Mouse (Mus musculus) testis, postnatal 14 days (tissue): Measurements from ENCODE around the gene Tssk4.

Source experiments
- DNase-seq: peaks from one replicate; pipeline ENCODE4 v3.0.0; 2021; ENCODE audit warnings: low spot score

The Tssk4 gene

DNA sequence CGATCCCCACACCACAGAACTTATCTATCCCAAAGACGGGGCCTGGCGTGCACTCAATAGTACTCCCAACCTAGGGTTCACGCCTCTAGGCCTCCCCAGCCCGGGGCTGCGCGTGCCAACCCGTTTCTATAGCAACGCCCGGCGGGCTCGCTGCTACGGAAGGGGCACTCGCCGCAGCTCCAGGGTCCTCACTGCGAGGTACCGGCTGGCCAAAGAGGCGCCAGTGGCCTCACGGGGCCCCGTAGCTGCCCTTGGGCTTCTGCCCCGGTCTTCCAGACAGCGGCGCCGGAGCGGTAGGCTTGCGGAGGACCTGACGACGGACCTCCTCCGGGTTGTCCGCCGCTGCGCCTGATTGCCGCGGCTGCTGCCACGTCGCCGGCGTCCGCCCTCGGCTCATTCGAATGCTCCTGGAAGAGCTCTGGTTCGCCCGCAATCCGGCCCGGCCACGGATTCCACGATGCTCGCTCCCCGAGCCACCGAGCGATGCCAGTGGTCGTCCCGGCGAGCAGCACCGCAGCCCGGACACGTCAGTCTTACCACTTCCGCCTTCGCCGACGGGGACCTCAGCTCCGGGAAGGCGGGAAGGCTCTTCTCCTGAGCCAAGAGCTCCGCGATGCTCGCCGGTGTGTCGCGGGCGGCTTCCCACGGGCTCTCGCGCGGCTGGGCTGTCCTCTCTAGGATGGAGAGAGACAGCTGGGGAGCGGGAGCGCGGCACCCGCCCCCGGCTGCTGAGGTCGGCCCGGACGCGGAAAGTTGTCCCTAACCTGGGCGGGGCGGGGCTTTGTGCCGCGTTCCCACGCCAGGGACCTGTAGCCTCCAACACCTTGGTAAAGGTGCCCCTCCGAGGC, 6.7 kb upstream of the Tssk4 start, which contains the start of gene Tm9sf1:
TSS of gene Tm9sf1 (minus strand) at position 747 of the 848 bp plus-strand sequence.
- DNase-seq = peak; percentile 86

DNA sequence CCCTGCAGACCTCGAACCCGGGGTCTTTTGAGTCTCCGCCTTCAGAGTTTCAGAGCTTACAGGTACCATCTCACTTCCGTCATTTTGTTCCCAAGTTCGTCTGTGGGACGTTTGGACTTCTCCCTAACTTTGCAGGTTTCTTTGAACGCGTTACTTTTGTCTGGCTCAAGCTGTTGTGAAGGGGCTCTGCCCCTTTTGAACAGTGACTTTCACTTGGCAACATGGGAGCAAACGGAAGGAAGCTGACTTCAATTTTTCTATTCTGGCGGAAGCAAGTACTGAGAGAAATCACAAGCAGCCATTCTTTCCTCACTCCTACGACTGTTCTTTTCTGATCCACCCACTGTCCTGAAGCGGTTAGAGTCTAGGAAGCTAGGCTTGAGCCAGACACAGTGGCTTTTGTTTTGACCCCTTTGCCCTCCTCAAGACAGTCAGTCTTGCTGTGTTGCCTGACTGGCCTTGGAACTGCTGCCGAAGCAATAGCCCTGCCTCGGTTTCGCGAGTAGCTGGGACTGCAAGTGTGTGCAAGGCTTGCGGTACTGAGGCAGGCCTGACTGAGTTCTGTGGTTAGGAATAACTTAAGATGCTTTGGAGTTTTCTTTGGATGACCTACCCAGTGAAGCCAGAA, 5.6 kb upstream of the Tssk4 start:
- no peak for DNase-seq

DNA sequence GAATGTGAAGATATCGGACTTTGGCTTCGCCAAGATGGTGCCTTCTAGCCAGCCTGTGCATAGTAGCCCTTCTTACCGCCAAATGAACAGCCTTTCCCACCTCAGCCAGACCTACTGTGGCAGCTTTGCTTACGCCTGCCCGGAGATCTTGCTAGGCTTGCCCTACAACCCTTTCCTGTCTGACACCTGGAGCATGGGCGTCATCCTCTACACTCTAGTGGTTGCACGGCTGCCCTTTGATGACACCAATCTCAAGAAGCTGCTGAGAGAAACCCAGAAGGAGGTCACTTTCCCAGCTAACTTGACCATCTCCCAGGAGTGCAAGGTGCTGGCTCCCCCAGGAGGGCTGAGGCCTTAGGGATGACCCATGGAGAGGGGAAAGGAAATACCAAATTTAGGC, 1.5 kb downstream of the Tssk4 start:
- no peak for DNase-seq

DNA sequence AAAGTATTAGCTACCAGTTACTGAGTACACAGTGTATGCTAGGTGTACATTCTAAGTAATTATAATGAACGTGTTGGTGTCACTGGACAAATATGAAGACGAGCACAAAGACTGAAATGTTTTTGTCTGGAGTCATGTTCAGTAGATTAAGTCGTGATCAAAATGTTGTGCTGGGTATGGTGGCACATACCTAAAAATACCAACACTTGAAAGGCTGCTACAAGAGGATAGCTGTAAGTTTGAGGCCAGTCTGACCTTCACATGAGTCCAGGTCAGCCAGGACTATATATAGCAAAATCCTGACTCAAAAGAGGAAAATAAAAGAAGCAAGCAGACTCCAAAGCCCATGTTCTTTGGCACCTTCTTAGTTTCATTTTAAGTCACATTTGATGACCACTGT, 7.0 kb downstream of the Tssk4 start:
- no peak for DNase-seq

DNA sequence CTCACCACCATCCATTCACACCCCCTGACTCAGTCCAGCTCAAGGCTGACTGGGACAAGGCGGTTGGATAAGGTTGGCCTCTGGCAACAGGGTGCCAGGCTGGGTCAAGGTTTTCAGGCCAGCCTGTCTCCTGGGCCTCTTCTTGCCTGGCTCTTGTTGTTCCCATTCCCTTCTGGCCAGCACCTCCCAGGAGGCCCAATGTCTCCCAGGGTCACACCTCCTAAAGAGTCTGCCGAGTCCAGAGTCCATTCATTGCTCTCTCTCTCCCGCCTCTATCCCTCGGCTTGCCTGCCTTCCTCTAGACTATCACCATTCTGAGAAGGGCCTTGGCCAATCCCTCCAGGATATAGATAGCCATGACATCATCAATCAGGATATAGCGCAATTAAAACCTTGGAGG, 8.0 kb downstream of the Tssk4 start:
- DNase-seq = no peak

DNA sequence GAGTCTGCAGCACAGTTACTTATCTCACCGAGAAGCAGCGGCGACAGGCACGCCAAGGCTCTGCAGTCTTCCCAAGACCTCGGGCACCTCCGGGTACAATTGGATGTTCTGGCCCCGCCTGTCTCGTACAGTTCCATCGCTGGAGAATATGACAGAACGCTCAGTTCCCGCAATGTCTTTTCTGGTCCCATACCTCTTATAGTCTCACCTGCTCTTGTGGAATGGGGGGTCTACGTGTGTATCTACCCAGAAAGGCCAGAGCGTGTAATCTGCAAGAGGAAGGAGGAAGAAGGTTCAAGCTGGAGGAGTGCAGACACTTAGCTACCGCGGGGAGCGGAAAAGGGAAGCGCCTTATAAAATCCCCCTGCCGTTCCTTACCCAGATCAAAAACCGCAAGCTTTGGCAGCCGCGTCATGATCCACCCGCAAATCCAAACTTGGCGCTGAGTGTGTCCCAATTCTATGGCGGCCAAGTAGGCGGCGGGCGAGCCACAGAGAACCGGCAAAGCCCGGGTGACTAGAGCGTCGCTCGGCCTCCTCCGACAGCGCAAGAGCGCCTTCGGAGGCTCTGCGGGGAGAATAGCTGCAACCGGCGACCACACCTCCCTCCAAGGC, 10.1 kb downstream of the Tssk4 start, which contains the start of gene Mdp1:
TSS of gene Mdp1 (minus strand) at position 549 of the 614 bp plus-strand sequence.
- DNase-seq = peak; percentile 79

DNA sequence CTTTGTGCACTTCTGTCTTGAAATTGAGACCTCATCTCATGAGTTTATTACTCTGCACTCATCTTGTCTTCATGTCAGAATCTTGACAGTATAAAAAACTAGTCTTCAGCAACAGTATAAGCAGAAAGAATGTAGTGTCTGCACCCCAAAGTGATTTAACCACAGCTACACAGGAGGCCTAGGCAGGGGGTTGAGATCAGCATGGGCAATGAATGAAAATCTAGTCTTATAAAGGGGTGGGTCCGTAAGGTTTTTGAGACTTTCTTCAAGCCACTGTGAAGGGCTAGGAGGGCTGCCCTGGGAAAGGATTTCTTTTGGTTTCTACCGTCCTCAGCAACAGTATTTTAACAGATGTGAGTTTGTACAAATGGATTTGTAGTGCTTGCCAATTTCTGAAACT, 10.7 kb downstream of the Tssk4 start:
- no peak for DNase-seq

DNA sequence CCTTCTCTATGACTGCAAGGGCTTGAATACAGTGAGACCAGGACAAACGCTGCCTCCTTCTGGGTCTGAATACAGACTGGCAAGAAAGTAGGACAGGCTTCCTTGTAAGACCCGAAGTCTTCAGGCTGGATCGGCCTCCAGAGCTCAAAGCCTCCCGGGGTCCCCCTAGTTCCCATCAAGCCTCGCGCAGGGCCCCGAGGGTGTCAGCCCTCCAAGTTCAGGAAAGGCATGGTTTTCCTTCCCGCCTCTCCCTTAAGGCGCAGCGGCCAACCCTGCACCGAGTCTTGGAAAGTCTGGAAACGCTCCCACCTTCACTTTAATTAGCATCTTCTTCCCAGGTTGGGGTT, 21.5 kb downstream of the Tssk4 start:
- no peak for DNase-seq

DNA sequence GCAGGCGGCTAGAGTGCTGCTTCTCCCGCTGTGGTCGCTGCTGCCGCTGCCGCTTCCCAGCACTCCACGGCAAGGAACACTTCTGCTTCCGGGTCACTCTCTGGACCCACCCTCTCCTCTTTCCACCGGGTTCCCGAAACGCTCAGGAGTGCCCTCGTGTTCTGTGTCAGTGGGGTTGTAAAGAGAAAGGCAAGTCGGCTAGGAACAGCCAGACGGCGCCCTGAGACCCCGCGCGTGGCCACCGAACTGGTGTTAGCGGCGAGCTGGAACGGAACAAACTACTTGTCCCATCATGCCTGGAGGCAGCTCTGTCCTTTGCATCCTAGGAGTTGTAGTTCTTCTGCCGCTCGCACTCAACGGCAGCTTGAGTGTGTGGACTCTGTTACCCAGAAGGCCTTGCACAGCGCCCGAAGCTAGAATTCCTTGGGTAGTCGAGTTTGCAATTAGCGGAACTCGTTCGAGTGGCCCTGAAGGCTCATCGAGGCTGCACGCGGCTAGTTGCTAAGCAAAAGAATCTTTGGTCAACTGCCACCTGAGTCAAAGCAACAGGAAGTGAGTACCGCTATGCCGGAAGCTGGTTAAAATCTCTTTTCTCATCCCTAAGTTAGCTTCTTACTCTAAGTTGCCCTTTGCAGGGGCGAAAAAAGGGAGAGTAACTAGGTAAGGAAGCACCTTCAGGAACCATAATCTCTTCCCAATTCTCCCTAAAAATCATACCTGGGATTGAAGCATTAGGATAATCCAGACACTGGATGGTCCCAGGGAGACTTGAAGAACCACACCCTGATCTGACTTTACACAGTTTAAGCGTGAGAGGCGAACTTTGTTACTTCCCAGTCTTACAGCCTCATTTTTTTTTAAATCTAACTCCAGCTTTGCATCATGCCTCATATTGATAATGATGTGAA, 22.1 kb downstream of the Tssk4 start, which contains the start of the genes Gmpr2 and Nedd8:
TSS of gene Gmpr2 (plus strand) at position 109 of the 908 bp plus-strand sequence.
TSS of gene Nedd8 (minus strand) at position 292 of the 908 bp plus-strand sequence.
- DNase-seq = peak; percentile 94

DNA sequence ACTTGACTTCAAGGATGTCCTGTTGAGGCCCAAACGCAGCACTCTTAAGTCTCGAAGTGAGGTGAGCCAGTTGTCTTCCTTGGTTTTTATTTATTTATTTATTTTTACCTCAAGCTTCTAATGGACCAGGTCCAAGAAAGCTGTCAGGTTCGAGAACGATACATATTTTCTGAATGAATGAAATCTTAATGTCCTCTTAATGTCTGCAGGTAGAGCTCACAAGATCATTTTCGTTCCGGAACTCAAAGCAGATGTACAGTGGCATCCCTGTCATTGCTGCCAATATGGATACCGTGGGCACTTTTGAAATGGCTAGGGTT, 22.7 kb downstream of the Tssk4 start:
- DNase-seq = no peak

DNA sequence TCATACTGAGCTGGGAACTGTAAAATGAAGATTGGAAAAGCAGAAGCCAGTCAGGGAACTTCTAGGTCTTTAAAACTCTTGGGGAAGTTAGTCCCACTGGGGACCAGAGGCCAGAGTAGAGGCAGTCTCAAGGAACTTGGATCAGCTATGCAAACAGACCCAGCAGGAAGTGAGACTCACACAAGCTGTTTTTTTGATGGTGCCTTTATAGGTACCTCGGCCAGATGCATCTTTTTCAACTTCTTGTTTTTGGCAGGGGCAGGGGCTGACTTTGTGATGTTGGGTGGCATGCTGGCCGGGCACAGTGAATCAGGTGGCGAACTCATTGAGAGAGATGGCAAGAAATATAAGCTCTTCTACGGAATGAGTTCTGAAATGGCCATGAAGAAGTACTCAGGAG, 27.6 kb downstream of the Tssk4 start:
- no peak for DNase-seq

DNA sequence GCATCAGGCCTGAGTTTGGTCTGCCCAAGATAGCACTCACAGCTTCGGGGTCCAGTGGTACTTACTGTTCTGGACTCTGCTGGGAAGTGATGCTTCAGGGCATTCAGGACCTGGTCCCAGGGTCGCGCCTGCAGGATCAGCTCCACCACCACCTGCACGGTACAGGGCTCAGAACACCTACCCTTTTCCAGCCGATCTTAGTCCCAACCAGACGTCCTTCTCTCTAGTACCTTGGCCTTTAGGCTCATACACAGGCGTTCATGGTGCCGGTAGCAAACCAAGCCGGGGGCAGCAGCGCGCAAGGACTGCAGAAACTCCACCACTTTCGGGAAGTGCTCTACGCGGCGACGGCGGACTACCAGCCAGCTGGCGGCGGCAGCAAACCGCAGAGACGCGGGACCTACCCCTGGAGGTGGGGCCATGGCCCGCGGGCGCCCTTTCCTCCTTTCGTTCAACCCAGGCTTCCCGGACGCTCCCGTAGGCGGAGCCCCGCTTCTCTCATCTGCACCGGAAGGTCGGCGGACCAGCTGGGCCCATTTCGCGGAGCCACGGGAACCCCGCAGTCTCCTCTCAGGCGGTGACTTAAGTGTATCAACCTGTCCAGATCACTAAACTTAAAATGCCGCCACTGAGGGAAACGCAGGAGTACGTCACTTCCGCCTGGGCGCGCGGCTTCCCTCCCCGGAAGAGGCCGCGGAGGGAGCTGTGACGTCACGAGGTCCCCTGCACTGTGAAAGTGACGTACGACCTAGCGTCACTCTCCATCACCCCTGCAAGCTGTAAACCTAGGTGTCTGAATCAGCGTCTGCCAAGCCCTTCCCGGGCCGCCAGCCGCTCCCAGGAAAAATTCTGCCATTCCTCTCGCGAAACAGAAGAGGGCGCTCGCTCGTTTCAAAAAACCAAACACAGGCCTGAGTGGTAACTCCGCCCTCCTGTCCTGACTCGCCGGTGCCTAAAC, 31.5 kb downstream of the Tssk4 start, which contains the start of gene Tinf2:
TSS of gene Tinf2 (minus strand) at position 661 of the 958 bp plus-strand sequence.
- peak; percentile 92 for DNase-seq

DNA sequence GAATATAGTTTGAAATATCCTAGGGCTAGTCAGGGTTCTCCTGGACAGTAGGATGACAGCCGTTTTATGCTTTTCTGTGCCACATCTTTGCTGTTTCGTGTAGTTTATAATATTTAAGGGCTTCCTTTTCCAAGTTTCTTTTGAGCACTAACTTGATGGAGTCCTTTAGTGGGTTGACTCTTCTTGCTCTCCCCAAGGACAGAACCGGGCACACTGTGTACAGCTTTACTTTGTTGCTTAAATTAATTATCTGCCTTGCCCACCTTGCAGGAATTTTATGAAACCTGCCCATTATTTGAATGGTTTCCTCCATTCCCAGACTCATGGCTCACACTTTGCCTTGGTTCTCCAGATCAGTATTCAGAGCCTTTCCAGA, 32.1 kb downstream of the Tssk4 start:
- no peak for DNase-seq

DNA sequence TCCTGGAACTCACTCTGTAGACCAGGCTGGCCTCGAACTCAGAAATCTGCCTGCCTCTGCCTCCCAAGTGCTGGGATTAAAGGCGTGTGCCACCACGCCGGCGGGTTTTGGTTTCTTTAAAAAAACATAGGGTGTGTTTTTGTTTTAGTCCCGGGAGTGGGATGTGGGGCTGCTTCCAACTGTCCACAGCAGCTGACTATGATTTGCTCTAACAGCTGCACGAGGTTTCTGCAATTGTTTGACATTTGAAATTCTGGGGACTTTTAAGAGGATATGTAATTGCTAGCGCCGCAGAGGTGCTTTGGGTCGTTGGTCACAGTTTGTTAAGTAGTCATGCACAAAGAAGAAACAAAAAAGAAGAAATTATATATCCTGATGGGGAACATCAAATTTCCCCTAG, 39.4 kb downstream of the Tssk4 start:
- DNase-seq = no peak

DNA sequence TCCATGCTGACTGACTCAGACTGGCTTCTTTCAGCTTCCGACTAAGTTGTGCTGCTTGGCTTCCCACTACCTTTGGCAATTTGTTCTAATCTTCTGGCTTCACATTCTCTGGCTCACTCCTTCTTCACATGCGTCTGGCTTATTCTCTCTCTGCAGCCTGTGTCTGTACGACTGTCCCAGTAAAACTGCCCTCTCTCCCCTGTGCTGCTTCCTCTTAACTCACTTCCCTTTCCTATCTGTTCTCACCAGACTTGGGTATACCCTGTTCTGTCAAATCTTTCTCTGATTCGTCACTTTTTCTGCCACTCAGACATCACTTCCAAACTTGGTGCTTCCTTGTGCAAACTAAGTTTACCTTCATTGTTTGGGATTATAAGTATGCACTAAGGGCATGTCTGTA, 47.2 kb downstream of the Tssk4 start:
- DNase-seq = no peak

DNA sequence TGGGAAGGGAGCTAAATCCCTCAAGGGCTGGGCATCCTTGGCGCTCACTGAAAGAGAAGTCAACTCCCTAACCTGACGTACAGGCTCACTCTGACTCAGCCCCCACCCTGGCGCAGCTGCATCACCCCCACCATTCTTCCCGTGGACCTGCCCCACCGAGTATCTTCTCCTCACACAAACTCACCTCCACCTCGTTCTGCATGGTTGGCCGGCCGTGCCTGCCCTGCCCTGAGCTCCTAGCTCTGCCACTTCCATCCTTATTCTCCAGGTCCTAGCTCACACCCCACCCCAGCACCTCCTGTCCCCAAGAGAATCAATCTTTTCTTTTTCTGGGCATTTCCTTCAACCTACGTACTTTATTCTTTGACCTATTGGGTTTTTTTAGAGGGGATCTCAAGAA, 51.1 kb downstream of the Tssk4 start:
- no peak for DNase-seq
